Mouse (Mus musculus): ENCODE results near the gene Rhobtb3.
A peak's percentile ranks its signal among the peaks of the same experiment; 100 is the strongest.
"Not testable (repeated sequence)": the region's sequence is repeated elsewhere in the genome, so short reads cannot be mapped to it uniquely, and the experiment has no call there.

Gene Rhobtb3

DNA sequence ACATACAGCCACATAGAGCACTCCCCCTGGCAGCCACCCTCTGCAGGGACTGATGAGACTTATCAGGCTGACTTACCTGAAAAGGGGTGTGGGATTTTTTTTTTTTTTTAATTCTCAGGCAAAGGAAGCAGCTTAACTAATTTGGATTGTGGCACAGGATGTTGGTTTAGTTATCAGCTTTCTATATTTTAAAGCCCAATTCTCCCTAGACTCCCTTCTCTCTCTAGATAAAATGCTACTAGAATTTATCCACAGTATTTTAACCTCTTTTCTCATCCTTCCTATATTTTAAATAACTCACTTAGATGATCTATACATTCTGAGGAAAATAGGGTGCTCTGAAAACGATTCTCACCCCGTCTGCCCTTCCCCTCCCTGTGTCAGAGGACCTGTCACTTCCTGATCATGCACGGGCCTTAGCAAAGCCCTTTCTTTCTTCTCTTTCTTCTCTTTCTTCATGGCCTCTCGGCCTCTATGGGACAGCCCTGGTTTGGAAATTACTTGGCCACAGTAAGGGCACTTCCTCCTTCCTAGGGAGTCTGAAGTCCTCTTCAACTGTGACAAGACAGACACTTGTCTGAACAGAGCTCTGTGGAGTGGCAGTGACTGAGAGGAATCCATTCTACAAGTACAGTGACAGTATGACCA is 98.1 kb downstream of the Rhobtb3 start:
- no peak for DNase-seq (ENCODE audit: low spot score)

DNA sequence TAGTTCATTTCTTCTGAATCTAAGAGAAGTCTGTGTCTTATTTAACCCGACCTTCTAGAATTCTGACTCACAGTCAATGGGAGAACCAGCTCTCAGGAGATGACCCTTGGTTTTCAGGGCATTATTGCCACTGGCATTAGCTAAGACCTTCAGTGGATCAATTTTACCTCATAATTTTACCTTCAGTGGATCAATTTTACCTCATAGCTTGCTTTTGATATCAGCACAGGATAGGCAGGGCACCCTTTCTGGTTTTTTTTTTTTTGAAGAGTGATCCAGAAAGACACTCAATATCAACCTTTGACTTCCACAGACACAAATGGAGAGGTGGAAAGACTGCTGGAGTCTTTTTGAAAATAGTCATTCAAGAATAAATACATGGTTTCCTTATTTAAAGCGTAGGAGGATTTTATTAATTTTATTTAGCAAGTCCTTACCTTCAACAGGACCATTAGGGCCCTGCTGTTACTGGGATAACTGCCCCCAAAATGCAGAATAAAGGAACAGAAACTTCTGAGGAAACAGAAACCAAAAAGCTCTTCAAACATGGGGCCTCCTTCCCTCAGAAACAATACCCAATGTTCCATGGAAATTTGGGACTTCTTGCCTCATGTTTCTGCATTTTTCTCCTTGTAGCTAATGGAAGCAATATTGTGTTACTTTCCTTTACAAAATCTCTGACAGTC is 98.7 kb downstream of the Rhobtb3 start:
- no peak for DNase-seq (ENCODE audit: low spot score)

DNA sequence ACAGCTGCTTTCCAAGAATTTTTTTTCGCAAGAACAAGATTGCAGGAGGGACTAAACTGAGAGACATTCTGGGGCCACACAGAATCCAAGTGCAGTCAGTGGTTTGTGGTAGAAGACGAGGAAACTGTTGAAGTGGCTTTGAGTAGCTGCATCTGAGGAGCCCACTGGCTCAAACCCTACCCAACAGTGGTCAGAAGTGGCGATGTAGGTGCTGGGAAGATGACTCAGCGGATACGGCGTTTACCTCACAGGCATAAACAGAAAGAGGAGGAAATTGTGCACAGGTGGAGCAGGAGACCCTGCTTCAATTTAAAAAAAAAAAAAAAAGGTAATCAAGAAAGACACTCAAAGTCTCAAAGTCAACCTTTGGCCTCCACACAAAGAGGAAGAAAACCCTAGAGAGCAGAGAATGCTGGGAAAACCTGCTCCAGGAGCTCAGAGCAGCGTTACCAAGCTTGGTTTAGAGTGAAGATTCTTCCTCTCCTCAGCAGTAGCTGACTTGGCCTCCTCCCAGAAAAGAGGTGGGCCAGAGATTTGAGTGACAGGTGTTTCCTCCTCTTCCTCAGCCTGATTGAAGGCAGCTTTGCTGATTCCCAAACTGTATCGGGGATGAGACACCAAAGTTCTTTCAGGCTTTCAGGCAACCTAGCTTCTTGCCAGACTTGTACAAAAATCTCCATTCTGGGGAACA is 99.6 kb downstream of the Rhobtb3 start:
- no peak for DNase-seq (ENCODE audit: low spot score)

DNA sequence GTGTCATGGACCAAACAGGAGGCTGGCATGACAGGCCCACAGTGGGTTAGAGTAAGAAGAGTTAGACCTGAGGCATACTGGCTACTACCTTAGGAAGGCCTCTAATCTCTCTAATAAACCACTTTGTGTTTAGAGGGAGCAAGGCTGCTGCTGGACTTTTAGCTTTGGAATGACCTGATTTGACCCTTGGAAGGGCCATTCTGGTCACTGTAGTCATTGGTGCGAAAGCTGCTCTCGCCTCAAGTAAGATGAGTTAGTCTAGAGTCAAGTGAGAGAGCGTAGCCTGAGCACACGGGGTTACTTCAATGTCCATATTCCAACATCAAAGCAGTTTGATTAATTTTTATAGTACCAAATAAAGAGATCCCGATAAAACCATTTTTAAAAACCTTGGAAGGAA is 100.4 kb downstream of the Rhobtb3 start:
- no peak for DNase-seq (ENCODE audit: low spot score)

DNA sequence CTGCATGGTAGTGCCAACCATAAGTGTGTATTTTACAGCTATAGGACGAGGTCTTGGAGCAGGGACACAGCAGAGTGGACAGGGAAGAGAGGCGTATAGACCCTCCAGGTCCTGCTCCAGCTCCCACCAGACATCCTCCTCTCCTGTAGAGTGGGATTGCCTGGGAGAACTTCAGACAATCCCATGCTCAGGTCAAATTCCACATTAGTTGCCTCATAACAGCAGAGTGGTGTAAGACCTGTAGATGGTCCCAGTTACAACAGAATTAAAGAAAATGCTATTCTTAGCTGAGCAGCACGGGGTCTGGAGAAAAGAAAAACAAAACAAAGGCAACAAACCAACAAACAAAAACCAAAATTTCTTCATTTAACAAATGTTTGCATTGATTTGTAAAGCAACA is 101.8 kb downstream of the Rhobtb3 start:
- no peak for DNase-seq (ENCODE audit: low spot score)

DNA sequence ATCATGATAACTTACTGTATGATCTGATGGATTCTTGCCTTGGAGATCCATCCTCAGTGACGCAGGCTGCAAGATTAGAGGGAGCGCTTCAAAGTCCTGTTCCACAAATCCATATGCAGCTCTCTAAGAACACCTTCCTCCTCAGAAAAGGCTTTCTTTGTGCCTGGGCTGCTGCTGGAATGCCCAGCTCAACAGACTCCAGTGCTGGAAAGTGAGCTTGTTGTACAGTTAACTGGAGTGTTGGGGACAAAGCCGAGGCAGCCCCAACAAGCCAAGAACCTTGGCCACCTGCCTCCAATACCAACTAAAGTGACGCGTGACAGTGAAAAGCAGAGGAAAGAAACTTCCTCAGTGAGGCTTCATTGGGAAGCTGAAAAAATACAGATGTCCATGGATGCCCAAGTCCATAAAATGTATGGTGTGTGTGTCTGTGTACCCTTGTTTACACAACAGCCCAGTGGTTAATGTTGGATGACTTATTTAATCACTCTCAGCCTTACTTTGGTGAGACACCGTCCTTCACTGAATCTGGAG is 102.9 kb downstream of the Rhobtb3 start:
- DNase-seq (ENCODE audit: low spot score): no peak

DNA sequence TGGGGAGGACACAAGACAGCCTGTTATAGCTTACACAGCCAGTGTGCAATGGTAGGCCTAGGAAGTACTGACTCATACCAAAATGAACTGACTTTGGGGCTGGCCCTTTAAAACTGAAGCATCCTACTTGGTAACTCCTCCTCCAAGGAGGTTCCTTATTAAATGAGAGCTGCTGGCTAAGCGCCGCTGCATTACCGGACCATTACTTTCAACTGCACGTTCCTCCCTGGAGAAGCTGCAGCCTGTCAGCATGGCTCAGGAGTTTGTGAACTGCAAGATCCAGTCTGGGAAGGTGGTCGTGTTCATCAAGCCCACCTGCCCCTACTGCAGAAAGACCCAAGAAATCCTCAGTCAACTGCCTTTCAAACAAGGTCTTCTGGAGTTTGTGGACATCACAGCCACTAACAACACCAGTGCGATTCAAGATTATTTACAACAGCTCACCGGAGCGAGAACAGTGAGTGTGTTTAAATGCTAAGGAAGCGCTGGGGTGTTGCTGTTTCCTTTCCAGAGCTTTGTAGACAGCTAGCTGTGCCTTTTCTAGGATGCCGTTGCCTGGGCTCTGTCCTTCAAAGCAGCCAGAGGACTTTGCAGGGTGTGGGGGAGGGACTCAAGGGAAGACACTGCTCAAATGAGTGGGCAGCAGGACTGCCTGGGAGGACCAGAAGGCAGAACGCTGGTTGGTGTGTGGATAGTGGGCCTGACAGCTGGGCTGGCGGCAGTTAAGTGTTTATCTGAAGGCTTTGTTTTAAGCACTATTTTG is 103.8 kb downstream of the Rhobtb3 start, which contains the start of gene Glrx:
Gene Glrx (plus strand): TSS at position 150 of the 763 bp plus-strand sequence.
- peak; percentile 77 for DNase-seq (ENCODE audit: low spot score)

DNA sequence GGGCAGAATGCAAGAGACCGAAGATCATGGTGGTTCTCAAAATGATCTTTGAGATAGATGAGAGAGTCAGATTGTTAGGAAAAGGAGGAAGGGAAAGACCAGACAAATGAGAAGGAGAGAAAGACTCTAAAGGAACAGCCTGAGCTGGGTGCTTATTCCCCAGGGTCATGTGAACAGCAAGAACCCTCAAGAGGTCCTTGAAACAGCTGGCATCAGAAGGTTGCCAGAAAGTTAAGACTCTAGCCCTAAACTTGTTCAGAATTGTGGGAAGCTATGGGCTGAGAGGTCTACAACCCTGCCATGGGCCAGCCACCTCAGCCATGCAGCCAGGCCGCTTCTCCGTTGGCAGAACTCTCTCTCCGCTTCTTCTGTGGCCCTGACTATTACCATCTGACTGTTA is 105.2 kb downstream of the Rhobtb3 start:
- no peak for DNase-seq (ENCODE audit: low spot score)

DNA sequence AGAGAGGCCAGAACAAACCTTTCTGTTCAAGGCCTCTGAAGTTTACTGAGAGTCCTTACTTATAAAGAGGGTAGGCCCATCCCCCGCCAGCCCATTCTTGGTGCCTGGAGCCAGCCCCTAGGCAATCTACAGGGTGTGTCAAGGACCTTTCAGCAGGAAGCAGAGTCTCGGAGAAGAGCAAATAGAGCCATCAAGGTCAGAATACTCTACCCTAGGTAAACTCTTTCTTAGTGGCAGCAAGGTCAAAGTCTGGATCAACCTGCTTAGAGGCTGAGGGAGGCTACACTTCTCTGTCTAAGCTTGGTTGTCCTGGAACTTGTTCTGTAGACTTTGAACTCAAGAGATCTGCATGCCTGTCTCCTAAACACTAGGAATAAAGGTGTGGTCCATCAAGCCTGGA is 108.3 kb downstream of the Rhobtb3 start:
- no peak for DNase-seq (ENCODE audit: low spot score)

DNA sequence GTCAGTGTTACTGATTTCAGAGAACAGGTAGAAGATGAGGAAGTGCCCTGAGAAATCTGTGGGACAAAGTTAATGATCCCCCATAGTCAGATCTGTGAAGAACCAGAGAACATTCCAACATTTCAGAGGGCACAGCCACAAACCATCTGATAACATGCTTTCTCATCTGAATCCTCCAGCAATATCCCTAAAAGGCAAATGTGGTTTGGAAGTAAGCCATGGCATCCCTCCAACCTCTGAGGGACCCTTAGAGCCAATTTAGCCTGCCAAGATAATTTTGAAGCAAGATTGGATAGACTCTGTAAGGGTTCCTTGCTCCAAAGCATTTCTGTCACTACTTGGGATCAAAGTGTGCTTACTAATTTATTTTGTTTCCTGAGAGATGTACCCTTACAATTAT is 110.2 kb downstream of the Rhobtb3 start:
- DNase-seq (ENCODE audit: low spot score): no peak

DNA sequence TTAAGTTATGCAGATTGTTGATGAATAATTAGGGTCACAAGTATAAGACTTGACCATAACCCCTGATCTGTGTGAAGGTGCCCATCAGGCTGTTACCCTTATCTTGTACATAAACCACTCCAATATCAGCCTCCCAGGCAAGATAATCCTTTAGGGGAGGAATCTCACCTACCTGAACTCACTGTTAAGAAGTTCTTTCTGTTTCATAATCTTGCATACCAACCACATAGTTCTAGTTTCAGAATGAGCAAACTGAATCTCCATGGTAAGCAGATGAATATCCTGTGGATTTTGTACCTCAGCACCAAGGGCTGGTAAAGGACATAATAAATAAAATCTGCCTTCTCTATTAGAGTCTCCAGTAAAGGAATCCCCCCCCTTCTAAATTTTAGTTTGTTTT is 111.0 kb downstream of the Rhobtb3 start:
- DNase-seq (ENCODE audit: low spot score): no peak

DNA sequence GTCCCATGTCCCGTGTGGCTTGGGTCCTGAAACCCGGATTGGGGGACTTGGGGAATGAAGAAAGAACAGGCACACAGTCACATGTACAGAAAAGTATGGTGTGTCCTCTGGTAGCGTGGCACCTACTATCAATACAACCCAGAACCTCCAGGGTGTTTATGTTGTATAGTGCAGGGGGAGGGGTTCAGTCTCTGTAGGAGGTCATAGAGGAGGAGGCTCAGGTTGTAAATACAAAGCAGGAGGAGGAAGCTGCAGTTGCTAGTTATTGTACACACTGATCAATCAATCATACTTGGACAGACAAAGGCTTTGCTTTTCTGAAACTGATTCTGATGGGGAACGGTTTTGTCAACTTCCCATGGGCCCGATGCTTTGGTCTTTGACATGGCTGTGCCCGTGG is 112.0 kb downstream of the Rhobtb3 start:
- DNase-seq (ENCODE audit: low spot score): no peak

DNA sequence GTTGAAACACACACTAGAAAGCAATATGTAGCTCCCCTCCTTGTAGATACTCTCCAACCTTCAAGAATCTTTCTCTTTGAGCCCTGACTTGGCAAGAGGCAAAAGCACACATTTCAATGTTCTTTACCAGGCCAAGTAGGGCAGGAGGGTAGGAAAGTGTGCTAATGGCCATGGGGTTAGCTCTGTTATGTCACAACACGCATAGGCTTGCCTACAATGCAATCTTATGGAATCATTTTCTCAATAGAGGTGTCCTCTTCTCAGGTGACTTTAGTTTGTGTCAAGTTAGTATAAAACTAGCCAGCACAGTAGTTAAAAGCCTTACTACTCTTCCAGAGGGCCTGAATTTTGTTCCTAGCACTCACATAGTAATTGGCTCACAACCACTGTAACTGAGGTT is 113.0 kb downstream of the Rhobtb3 start:
- DNase-seq (ENCODE audit: low spot score): no peak

DNA sequence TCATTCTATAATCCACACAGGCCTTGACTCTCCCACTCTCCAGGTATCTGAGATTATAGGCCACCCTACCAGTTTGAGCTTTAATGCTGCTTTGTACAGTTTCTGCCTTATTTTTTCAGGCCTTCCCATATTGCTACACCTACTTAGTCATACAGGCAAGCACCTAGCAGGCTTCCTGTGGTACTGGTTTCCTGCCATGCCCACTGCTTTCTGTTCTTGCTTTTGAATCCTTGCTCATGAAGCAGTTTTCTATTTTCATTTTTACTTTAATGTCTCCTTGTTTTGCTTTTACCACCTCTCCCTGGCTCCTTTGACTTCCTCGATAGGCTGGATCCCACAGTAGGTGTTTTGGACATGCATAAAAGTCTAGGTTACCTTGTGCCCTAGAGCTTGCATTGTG is 118.3 kb downstream of the Rhobtb3 start:
- no peak for DNase-seq (ENCODE audit: low spot score)

DNA sequence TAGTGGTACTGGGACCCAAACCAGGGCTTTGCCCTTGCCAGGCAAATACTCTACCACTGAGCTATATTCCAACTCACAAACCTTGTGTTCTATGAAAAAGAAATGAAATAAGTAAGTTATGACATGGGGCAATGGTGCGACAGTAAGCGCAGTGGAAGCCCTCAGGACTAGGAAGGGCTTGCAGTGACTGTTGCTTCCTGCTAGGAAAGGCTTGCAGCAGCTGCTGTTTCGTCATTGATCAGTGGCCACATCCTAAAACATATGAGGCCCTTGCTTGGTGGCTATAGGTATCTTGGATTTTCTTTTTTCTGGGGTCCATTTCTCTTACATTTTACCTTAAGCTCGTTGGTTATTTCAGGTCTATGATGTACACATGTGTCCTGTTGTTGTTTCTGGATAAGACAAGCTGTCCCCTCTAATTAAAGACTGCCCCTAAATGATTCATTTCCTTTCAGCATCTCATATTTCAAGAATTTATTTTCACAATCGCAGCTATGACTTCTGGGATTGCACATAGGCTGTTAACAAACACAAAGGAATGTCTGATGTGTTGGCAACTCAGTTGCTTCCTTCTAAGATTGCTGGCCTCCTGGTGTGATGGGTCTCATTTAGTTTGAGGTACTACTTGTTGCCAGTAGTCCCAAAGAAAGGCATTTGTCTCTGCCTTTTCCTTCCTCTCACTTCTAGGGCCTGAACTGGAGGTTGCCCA is 119.0 kb downstream of the Rhobtb3 start:
- DNase-seq (ENCODE audit: low spot score): no peak

DNA sequence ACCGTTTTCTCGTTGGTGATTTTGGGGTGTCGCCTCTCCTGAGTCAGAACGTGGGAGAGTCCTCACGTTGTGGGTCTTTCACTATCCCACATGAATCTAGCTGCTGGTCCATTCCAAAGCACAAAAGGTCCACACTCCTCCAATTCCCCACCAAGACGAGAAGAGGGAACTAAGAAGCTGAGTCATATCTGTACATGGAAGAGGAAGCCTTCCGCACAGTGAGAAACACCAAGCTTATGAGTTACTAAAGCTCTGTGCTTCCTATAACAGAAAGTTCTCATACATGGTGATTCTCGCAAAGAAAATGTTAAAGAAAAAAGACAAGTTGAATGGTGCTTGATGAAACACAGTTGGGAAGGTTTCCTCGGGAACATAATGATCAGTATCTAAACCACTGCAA is 120.5 kb downstream of the Rhobtb3 start:
- DNase-seq (ENCODE audit: low spot score): no peak

DNA sequence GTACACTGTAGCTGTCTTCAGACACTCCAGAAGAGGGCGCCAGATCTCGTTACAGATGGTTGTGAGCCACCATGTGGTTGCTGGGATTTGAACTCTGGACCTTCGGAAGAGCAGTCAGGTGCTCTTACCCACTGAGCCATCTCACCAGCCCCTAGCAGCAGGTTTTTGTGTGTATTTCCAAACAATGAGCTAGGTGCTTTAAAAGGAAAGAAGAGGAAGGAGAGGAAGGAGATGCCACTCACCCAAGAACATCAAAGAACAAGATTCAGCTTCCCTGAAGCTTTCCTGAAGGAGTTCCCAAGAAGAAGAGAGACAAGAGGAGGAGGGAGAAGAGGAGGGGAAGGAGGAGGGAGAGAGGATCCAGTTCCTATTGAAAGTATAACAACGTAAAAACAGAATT is 121.4 kb downstream of the Rhobtb3 start:
- DNase-seq (ENCODE audit: low spot score): not testable (repeated sequence)

DNA sequence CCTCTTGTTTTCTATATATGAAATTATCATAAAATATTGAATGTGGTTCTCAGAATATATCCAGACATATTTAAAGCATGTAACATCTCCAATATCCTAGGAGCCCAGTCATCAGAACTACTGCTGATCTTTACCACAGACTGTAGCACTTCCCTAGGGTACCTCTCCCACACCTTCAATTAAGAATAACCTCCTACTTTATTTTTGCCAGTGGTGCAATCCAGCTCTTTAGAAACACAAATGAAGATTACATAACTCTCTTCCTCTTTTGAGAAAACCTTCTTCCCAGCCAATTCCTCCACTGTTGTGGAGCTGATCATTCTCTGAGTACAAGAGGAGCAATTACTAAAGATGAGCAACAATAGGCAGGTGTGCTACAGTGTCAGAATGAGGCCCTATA is 123.8 kb downstream of the Rhobtb3 start:
- no peak for DNase-seq (ENCODE audit: low spot score)

All from retina, embryonic 14.5 days (tissue).